17 mouse cellular contexts compared by ENCODE assay signal in the genomic region with DNA sequence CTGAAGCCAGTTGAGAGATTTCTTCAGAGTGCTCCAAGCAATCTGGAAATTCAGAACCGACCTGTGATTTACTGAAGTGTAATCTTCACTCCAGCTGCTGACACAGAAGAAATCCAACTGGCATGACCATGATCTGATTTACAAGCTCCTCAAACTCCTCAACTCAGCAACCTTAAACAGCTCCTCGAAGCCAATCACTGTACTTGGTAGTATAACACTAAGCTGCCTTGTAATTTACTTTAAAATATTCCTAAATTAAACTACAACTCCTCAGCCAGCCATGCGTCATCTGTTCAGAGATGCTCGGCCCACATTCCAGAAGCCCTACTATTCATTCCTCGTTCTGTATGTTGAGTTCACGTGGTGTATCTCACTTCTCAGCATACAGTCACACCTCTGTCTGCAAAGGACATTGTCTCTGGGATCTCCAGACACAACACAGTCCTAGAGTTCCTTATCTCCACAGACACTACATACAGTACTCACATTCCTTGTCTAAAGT.
DNase-seq lines count a peak whose midpoint lies in the region; ATAC-seq and TF ChIP-seq lines count a peak whose summit lies in the region.
"Had no signal": no experiment of that assay in that cellular context is flagged by ENCODE, and none has a peak within 500 bp of the region (broad histone marks: within the 10 kb centered on the region; RNA-seq: fewer than 3 reads in every experiment).

No protein-coding gene starts in this region.

- peak; percentile 49 for ATAC-seq in intestine, embryonic 15.5 days
- ATAC-seq: forebrain, embryonic 13.5 days had no signal

- H3K4me2 ChIP-seq in intestine, embryonic 15.5 days (replicated peaks), result no peak overlapping the region
- H3K4me2 ChIP-seq: forebrain, embryonic 13.5 days; heart, embryonic 12.5 days; hindbrain, embryonic 15.5 days had no signal

- no peak overlapping the region for H3K9ac ChIP-seq in intestine, embryonic 15.5 days
- H3K9ac ChIP-seq: forebrain, embryonic 13.5 days; heart, embryonic 12.5 days; hindbrain, embryonic 15.5 days had no signal

- intact Hi-C loops in gastrocnemius, adult 2 months (cut with DNase I), result no loop called here

- no peak overlapping the region for H3K4me3 ChIP-seq in intestine, embryonic 15.5 days (replicated peaks)
- no peak overlapping the region for H3K4me3 ChIP-seq in gastrocnemius, adult 2 months
- H3K4me3 ChIP-seq: embryonic facial prominence, embryonic 10.5 days; forebrain, embryonic 13.5 days; heart, embryonic 12.5 days; hindbrain, embryonic 15.5 days had no signal

- H3K27ac ChIP-seq in intestine, embryonic 15.5 days, result peak overlapping the region; percentile 40; the same call in 1 of the 2 replicates
- H3K27ac ChIP-seq in gastrocnemius, adult 2 months, result no peak overlapping the region
- H3K27ac ChIP-seq: embryonic facial prominence, embryonic 10.5 days; forebrain, embryonic 13.5 days; hindbrain, embryonic 15.5 days had no signal

- DNase-seq in frontal cortex, postnatal 36 days (ENCODE audit: low spot score in 2 of 2), result peak; percentile 6 to 14
- no peak for DNase-seq in frontal cortex, postnatal 10 days (ENCODE audit: low spot score in 2 of 2)
- peak; percentile 8 for DNase-seq in right cerebral cortex, adult 18-20 months
- DNase-seq in right cerebral cortex, postnatal 14 days, result no peak
- peak; percentile 22 for DNase-seq in brain, adult 2 months (ENCODE audit: low read depth, low spot score)
- no peak for DNase-seq in gastrocnemius, adult 2 months
- DNase-seq: adrenal gland, adult 2 months; adrenal gland, postnatal 25 days; cerebellum, adult 2 months; cerebellum, postnatal 10 days; gastrocnemius, postnatal 25 days; heart, postnatal 36 days had no signal

- no peaks in the 10 kb centered on the region for H3K9me3 ChIP-seq in intestine, embryonic 15.5 days
- H3K9me3 ChIP-seq: embryonic facial prominence, embryonic 10.5 days; forebrain, embryonic 13.5 days; heart, embryonic 12.5 days had no signal

- 48% methylated on average over 6 of the region's 6 CpGs for WGBS in intestine, embryonic 15.5 days

- TF ChIP-seq CTCF in gastrocnemius, adult 2 months (IDR thresholded peaks at IDR 0.05), result no peak

- no peaks in the 10 kb centered on the region for H3K27me3 ChIP-seq in intestine, embryonic 15.5 days (replicated peaks)
- H3K27me3 ChIP-seq: forebrain, embryonic 13.5 days; heart, embryonic 12.5 days; hindbrain, embryonic 15.5 days had no signal

- no peaks in the 10 kb centered on the region for H3K36me3 ChIP-seq in intestine, embryonic 15.5 days
- H3K36me3 ChIP-seq: embryonic facial prominence, embryonic 10.5 days; heart, embryonic 12.5 days; hindbrain, embryonic 15.5 days had no signal

- no peaks in the 10 kb centered on the region for H3K4me1 ChIP-seq in intestine, embryonic 15.5 days (replicated peaks)
- H3K4me1 ChIP-seq: embryonic facial prominence, embryonic 10.5 days; forebrain, embryonic 13.5 days; hindbrain, embryonic 15.5 days had no signal

Comparison
In these comparisons a context has a peak if more than half of its experiments do, and no peak if none do; other contexts are left out.
1. DNase-seq: peak in frontal cortex, postnatal 36 days (2 of 2), right cerebral cortex, adult 18-20 months (single experiment) and brain, adult 2 months (single experiment); none in frontal cortex, postnatal 10 days (0 of 2), right cerebral cortex, postnatal 14 days (single experiment) and gastrocnemius, adult 2 months (single experiment).